Mouse (Mus musculus) limb, embryonic 10.5 days (tissue): Measurements from ENCODE around the gene Fkbp8. TPM values are rescaled to one million over a fixed set of nuclear protein-coding genes. Genes with fewer than 3 reads are reported as not detected.

Source experiments
- DNase-seq: peaks from one replicate; pipeline ENCODE4 v3.0.0-alpha.2; 2017; ENCODE audit warnings: low spot score
- H3K27ac ChIP-seq: fragments of 300-500 bp; sonication (generic); 2 replicates; pipeline ENCODE4 v1.5.1; 2016; ENCODE audit warnings: mild to moderate bottlenecking
- H3K27me3 ChIP-seq: fragments of 300-500 bp; sonication (generic); 2 replicates; pipeline ENCODE4 v1.6.1; 2016; ENCODE audit warnings: low read depth, mild to moderate bottlenecking; ENCODE audit not compliant: poor library complexity, severe bottlenecking
- H3K36me3 ChIP-seq: fragments of 300-500 bp; sonication (generic); 2 replicates; pipeline ENCODE4 v1.6.1; 2016; ENCODE audit warnings: mild to moderate bottlenecking, moderate library complexity
- H3K4me1 ChIP-seq: fragments of 300-500 bp; sonication (generic); 2 replicates; pipeline ENCODE4 v1.6.1; 2016
- H3K4me3 ChIP-seq: fragments of 300-500 bp; sonication (generic); 2 replicates; pipeline ENCODE4 v1.5.1; 2016; ENCODE audit warnings: mild to moderate bottlenecking, moderate library complexity
- H3K9me3 ChIP-seq: fragments of 300-500 bp; sonication (generic); replicated peaks from 2 replicates; pipeline ENCODE4 v1.6.1; 2016; ENCODE audit warnings: mild to moderate bottlenecking
- WGBS: fragments of 180-500 bp; shearing (Covaris S2); methylation state at CpG from one replicate; pipeline ENCODE4 v1.1.7; 2016; 5-methylcytosine and 5-hydroxymethylcytosine counted together
- polyA plus RNA-seq: library from polyadenylated mRNA; unstranded; fragments of >200 nt; fragmentation: Nextera tagmentation; extraction: Ambion mirVana; gene quantifications from 2 replicates; pipeline ENCODE4 v1.2.1, GENCODE M21; 2016

Fkbp8 gene
- polyA plus RNA-seq, 1 experiment from 2014 or later: 310 TPM

GRCm38 (mm10) chr8:70492664-70493640 lies 34.6 kb upstream of the Fkbp8 start, which contains the start of gene Crlf1:
Gene Crlf1, plus strand, starts transcription at chr8:70493158.
- Histone ChIP-seq H3K9me3 (no peaks in the 10 kb centered on the region), H3K36me3 (peaks cover 5% of the 10 kb centered on the region), H3K27ac (peak within 1 kb of the TSS; percentile 94), H3K4me1 (peaks cover 91% of the 10 kb centered on the region), H3K4me3 (peak within 1 kb of the TSS; percentile 76), H3K27me3 (peaks cover 93% of the 10 kb centered on the region)
- WGBS: under 1% methylated on average over 69 of the region's 93 CpGs
- DNase-seq: peak; percentile 70

- peaks cover 96% of the 10 kb centered on the region for H3K27me3 ChIP-seq
- H3K27ac ChIP-seq: peak overlapping the region; percentile 94
- no peaks in the 10 kb centered on the region for H3K9me3 ChIP-seq
- H3K4me3 ChIP-seq: peak overlapping the region; percentile 76
- peak; percentile 66 for DNase-seq
- H3K36me3 ChIP-seq: peaks cover 12% of the 10 kb centered on the region
- H3K4me1 ChIP-seq: peaks cover 87% of the 10 kb centered on the region
- 1% methylated on average over 47 of the region's 47 CpGs for WGBS
These were observed 33.7 kb upstream of the Fkbp8 start for GRCm38 (mm10) chr8:70493692-70494415.

GRCm38 (mm10) chr8:70494416-70494945 lies 33.0 kb upstream of the Fkbp8 start:
- peak; percentile 72 for DNase-seq
- peak overlapping the region; percentile 94 for H3K27ac ChIP-seq
- H3K4me1 ChIP-seq: peaks cover 87% of the 10 kb centered on the region
- H3K9me3 ChIP-seq: no peaks in the 10 kb centered on the region
- 2% methylated on average over 28 of the region's 28 CpGs for WGBS
- H3K36me3 ChIP-seq: peaks cover 16% of the 10 kb centered on the region
- peak overlapping the region; percentile 76 for H3K4me3 ChIP-seq
- H3K27me3 ChIP-seq: peaks cover 99% of the 10 kb centered on the region

- H3K9me3 ChIP-seq: no peaks in the 10 kb centered on the region
- peaks cover 99% of the 10 kb centered on the region for H3K27me3 ChIP-seq
- DNase-seq: peak; percentile 69
- H3K27ac ChIP-seq: peak overlapping the region; percentile 94
- WGBS: 3% methylated on average over 21 of the region's 21 CpGs
- H3K4me1 ChIP-seq: peaks cover 87% of the 10 kb centered on the region
- peaks cover 23% of the 10 kb centered on the region for H3K36me3 ChIP-seq
- peak overlapping the region; percentile 76 for H3K4me3 ChIP-seq
These were observed 32.3 kb upstream of the Fkbp8 start for GRCm38 (mm10) chr8:70495001-70495770.

- Histone ChIP-seq H3K4me3 (peak overlapping the region; percentile 76), H3K27me3 (peaks cover 99% of the 10 kb centered on the region), H3K27ac (peak overlapping the region; percentile 94), H3K9me3 (no peaks in the 10 kb centered on the region), H3K36me3 (peaks cover 28% of the 10 kb centered on the region), H3K4me1 (peaks cover 87% of the 10 kb centered on the region)
- 5% methylated on average over 12 of the region's 12 CpGs for WGBS
- no peak for DNase-seq
These were observed 31.8 kb upstream of the Fkbp8 start for GRCm38 (mm10) chr8:70495771-70496062.

- H3K27me3 ChIP-seq: peaks cover 76% of the 10 kb centered on the region
- H3K4me1 ChIP-seq: peaks cover 87% of the 10 kb centered on the region
- H3K27ac ChIP-seq: peak overlapping the region; percentile 58
- H3K9me3 ChIP-seq: no peaks in the 10 kb centered on the region
- H3K36me3 ChIP-seq: peaks cover 34% of the 10 kb centered on the region
- peak; percentile 61 for DNase-seq
- peak overlapping the region; percentile 37 for H3K4me3 ChIP-seq
- WGBS: 10% methylated on average over 39 of the region's 39 CpGs
These were observed 26.9 kb upstream of the Fkbp8 start for GRCm38 (mm10) chr8:70500386-70501301.

GRCm38 (mm10) chr8:70501820-70502529 lies 25.5 kb upstream of the Fkbp8 start:
- peaks cover 63% of the 10 kb centered on the region for H3K27me3 ChIP-seq
- H3K36me3 ChIP-seq: peaks cover 32% of the 10 kb centered on the region
- peaks cover 81% of the 10 kb centered on the region for H3K4me1 ChIP-seq
- 10% methylated on average over 23 of the region's 23 CpGs for WGBS
- DNase-seq: peak; percentile 64
- H3K27ac ChIP-seq: peak overlapping the region; percentile 72
- H3K9me3 ChIP-seq: no peaks in the 10 kb centered on the region
- peak overlapping the region; percentile 36 for H3K4me3 ChIP-seq

GRCm38 (mm10) chr8:70502540-70502939 lies 25.0 kb upstream of the Fkbp8 start:
- Histone ChIP-seq H3K9me3 (no peaks in the 10 kb centered on the region), H3K4me3 (peak overlapping the region; percentile 36), H3K27ac (peak overlapping the region; percentile 72), H3K4me1 (peaks cover 80% of the 10 kb centered on the region), H3K36me3 (peaks cover 37% of the 10 kb centered on the region), H3K27me3 (peaks cover 57% of the 10 kb centered on the region)
- 27% methylated on average over 12 of the region's 12 CpGs for WGBS
- DNase-seq: no peak

- DNase-seq: peak; percentile 84
- Histone ChIP-seq H3K27me3 (peaks cover 51% of the 10 kb centered on the region), H3K9me3 (no peaks in the 10 kb centered on the region), H3K36me3 (peaks cover 43% of the 10 kb centered on the region), H3K4me3 (peak overlapping the region; percentile 33), H3K4me1 (peaks cover 80% of the 10 kb centered on the region), H3K27ac (peak overlapping the region; percentile 82)
- 12% methylated on average over 46 of the region's 46 CpGs for WGBS
These were observed 24.3 kb upstream of the Fkbp8 start for GRCm38 (mm10) chr8:70503062-70503750.

GRCm38 (mm10) chr8:70504291-70504716 lies 23.2 kb upstream of the Fkbp8 start:
- Histone ChIP-seq H3K4me3 (peak overlapping the region; percentile 33), H3K36me3 (peaks cover 44% of the 10 kb centered on the region), H3K9me3 (no peaks in the 10 kb centered on the region), H3K4me1 (peaks cover 80% of the 10 kb centered on the region), H3K27me3 (peaks cover 40% of the 10 kb centered on the region), H3K27ac (peak overlapping the region; percentile 82)
- DNase-seq: peak; percentile 84
- WGBS: 20% methylated on average over 16 of the region's 16 CpGs
